Mouse (Mus musculus) Patski (cell line): ENCODE measurements around the gene Cox17. TPM values are rescaled to one million over a fixed set of nuclear protein-coding genes. Genes with fewer than 3 reads are reported as not detected.

Experiments used
- ATAC-seq: fragments of 100-300 bp; one replicate; pipeline ENCODE4 v1.8.0; 2021
- CTCF ChIA-PET: fragments of 350-600 bp; sonication (Branson Sonifier 250); formaldehyde crosslinking; loops from one replicate; lab custom pipeline; 2022; ENCODE audit warnings: inconsistent platforms; lab: Charles Lee
- POLR2A ChIA-PET: fragments of 350-600 bp; sonication (Branson Sonifier 250); formaldehyde crosslinking; loops from one replicate; lab custom pipeline; 2022; ENCODE audit warnings: antibody characterized with exemption, inconsistent platforms; lab: Charles Lee
- DNase-seq: peaks from one replicate; pipeline ENCODE4 v3.0.0-alpha.2; 2011; ENCODE audit warnings: low read depth, low spot score
- H3K27me3 ChIP-seq: fragments of 371-371 bp; one replicate; pipeline ENCODE4 v1.5.1; 2021
- CTCF ChIP-seq: fragments of 100-300 bp; IDR thresholded peaks from one replicate; pipeline ENCODE4 v1.5.1; 2021
- in situ Hi-C: fragments of 300-500 bp; cut with MboI; formaldehyde crosslinking; loops from 3 replicates; pipeline ENCODE4 v1.11.1; 2018; ENCODE audit warnings: low pct_unique_long_range_greater_than_20kb, mixed read lengths
- polyA plus RNA-seq: library from polyadenylated mRNA; unstranded; gene quantifications from one replicate; pipeline ENCODE4 v1.2.3, GENCODE M21; 2021

The Cox17 gene
- polyA plus RNA-seq, 1 experiment from 2014 or later = 271 TPM

- ATAC-seq = no peak
- TF ChIP-seq CTCF = no peak
- in situ Hi-C loops = no loop called here
- no peak for DNase-seq
- ChIA-PET POLR2A (no interaction called here), CTCF (no interaction called here)
- H3K27me3 ChIP-seq = no peaks in the 10 kb centered on the region
Observed at GRCm38 (mm10) chr16:38377546-38377945, 30.8 kb downstream of the Cox17 start.

- ATAC-seq = no peak
- TF ChIP-seq CTCF = no peak
- CTCF ChIA-PET = no interaction called here
- H3K27me3 ChIP-seq = no peaks in the 10 kb centered on the region
- DNase-seq = no peak
- in situ Hi-C loops = no loop called here
- POLR2A ChIA-PET = no interaction called here
Observed at GRCm38 (mm10) chr16:38378591-38378990, 31.8 kb downstream of the Cox17 start.

DNA sequence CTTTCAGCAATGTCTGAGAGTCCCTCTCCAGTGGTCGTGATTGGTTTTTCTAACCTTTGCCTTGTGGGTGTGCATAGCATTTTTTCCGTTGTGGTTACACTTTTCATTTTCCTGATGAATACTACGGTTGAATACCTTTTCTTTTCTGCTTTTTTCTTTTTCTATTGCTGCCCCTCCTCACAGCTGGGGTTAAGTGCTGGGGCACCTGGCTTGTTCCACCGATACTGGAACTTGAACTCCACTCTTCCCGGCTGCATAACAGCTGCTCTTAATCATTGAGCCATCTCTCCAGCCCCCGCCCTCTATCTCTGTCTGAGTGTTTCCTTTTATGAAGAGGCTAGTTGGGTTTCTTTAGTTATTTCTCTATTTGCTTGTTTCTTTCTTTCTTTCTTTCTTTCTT lies 32.3 kb downstream of the Cox17 start:
- ChIA-PET CTCF (no interaction called here), POLR2A (no interaction called here)
- DNase-seq = no peak
- ATAC-seq = no peak
- no peak for TF ChIP-seq CTCF
- in situ Hi-C loops = no loop called here
- H3K27me3 ChIP-seq = no peaks in the 10 kb centered on the region

DNA sequence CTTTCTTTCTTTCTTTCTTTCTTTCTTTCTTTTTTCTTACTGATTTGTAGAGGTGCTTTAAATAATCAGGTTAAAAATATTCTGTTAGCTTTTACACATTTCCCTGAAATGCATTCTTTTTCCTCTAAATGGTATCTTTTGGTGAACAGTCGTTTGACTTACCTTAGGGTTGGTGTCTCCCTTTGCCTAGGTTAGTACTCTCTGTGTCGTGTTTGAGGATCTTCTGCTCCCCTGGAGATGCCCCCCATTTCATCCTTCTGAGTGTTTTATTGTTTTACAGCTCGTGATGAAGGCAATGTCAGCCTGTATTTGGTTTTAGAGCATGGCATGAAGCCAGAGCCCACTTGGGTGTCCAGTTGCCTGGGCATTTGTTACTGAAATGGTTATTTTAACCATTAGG lies 32.7 kb downstream of the Cox17 start:
- in situ Hi-C loops = no loop called here
- DNase-seq = no peak
- POLR2A ChIA-PET = no interaction called here
- ATAC-seq = no peak
- TF ChIP-seq CTCF = no peak
- H3K27me3 ChIP-seq = no peaks in the 10 kb centered on the region
- CTCF ChIA-PET = no interaction called here

GRCm38 (mm10) chr16:38379926-38380325 lies 33.1 kb downstream of the Cox17 start:
- no peaks in the 10 kb centered on the region for H3K27me3 ChIP-seq
- no peak for TF ChIP-seq CTCF
- POLR2A ChIA-PET = no interaction called here
- DNase-seq = no peak
- ATAC-seq = no peak
- CTCF ChIA-PET = no interaction called here
- in situ Hi-C loops = no loop called here

GRCm38 (mm10) chr16:38383683-38384082 lies 36.9 kb downstream of the Cox17 start:
- H3K27me3 ChIP-seq = no peaks in the 10 kb centered on the region
- POLR2A ChIA-PET = no interaction called here
- ATAC-seq = no peak
- CTCF ChIA-PET = interaction anchor here (1.0 kb wide), 1 partner anchor 18 kb away, joined by 3 read pairs; no protein-coding TSS in a partner anchor
- in situ Hi-C loops = no loop called here
- TF ChIP-seq CTCF = no peak
- DNase-seq = no peak

DNA sequence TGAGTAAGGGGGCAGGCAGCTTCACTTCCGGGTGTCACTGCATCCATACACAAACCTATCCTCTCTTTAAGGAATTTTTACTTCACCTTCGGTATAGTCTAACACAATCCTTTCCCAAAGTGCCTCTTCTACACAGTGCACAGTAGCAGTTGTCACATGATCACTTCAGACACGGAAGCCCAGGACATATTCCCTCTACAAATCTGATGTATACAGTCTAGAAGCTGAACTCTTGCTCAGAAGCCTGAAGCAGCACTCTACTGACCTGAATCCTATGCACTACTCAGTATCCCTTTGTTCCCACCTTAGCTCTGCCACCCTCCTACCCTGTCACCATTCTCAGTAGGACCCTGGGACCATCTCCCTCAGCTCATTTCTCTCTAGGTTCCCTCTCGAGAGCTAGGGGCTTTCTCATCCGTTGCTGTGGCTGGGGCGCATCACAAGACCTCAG lies 38.4 kb downstream of the Cox17 start:
- no peak for TF ChIP-seq CTCF
- DNase-seq = no peak
- ATAC-seq = no peak
- in situ Hi-C loops = no loop called here
- ChIA-PET CTCF (interaction anchor here (1.8 kb wide), 1 partner anchor 64 kb away, joined by 3 read pairs; no protein-coding TSS in a partner anchor), POLR2A (no interaction called here)
- H3K27me3 ChIP-seq = no peaks in the 10 kb centered on the region

DNA sequence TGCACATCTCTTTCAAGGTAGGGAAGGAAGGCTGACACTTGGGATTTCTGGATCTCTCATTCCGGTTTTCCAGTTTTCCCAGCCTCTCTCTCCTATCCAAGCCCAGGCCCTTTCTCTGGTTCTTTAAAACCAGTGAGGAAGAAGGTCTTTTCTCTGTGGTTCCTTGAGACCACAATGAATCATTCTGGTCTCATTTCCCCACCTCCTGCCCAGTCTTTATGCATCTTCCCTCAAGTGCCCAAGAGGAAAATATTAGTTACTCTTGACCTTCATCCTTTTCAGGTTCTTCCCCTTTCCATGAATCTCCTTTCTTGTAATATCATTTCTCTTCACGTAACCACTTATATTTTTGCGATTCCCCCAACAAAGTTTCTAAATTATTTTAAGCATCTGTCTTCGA lies 38.9 kb downstream of the Cox17 start:
- POLR2A ChIA-PET = no interaction called here
- TF ChIP-seq CTCF = no peak
- no peaks in the 10 kb centered on the region for H3K27me3 ChIP-seq
- CTCF ChIA-PET = interaction anchor here (1.8 kb wide), 1 partner anchor 64 kb away, joined by 3 read pairs; no protein-coding TSS in a partner anchor
- in situ Hi-C loops = no loop called here
- DNase-seq (no peak), ATAC-seq (no peak)

- CTCF ChIA-PET = no interaction called here
- no peak for TF ChIP-seq CTCF
- in situ Hi-C loops = no loop called here
- DNase-seq = no peak
- POLR2A ChIA-PET = no interaction called here
- ATAC-seq = no peak
- no peaks in the 10 kb centered on the region for H3K27me3 ChIP-seq
Observed at GRCm38 (mm10) chr16:38387389-38387788, 40.6 kb downstream of the Cox17 start.

GRCm38 (mm10) chr16:38388757-38389156 lies 42.0 kb downstream of the Cox17 start:
- in situ Hi-C loops = no loop called here
- H3K27me3 ChIP-seq = no peaks in the 10 kb centered on the region
- POLR2A ChIA-PET = no interaction called here
- TF ChIP-seq CTCF = no peak
- CTCF ChIA-PET = no interaction called here
- no peak for ATAC-seq
- DNase-seq = no peak

DNA sequence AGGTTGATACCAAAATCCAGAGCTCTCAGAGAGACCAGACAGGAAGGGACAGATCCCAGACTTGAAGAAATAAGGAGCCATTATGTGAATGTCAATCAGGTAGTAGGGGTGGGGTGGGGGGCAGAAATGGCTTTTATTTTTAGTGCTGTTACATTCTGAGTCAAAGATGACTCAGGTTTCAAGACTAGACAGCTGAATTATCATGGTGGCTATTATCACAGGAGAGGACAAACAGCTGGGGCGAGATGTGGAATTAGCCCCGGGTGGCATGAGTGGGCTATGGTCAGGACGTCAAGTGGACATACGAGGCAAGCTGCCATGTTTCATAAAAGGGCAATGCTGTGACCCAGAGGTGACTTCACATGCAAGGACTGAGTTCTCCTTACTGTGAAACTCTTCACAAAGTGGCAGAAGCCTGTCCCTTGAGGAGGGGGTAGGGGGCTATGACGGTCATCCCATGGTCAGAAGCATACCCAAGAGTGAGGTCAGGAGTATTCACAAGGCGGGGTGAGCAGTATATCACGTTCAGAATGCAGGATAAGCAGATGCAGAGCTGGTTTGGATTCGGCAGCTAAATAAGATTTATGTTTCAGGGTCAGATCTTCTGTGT lies 42.6 kb downstream of the Cox17 start:
- no peaks in the 10 kb centered on the region for H3K27me3 ChIP-seq
- ChIA-PET CTCF (no interaction called here), POLR2A (no interaction called here)
- in situ Hi-C loops = no loop called here
- ATAC-seq (no peak), DNase-seq (no peak)
- no peak for TF ChIP-seq CTCF

- in situ Hi-C loops = no loop called here
- no peak for TF ChIP-seq CTCF
- CTCF ChIA-PET = no interaction called here
- no peak for ATAC-seq
- POLR2A ChIA-PET = no interaction called here
- DNase-seq = no peak
- H3K27me3 ChIP-seq = no peaks in the 10 kb centered on the region
Observed at GRCm38 (mm10) chr16:38390322-38390721, 43.5 kb downstream of the Cox17 start.
